Comparison of ENCODE assay signal across 8 mouse cellular contexts in genomic region chr9:66560295-66560694, GRCm38 (mm10). TPM values are rescaled to one million over a fixed set of nuclear protein-coding genes. Genes with fewer than 3 reads are reported as not detected.
DNase-seq lines count a peak whose midpoint lies in the region; ATAC-seq and TF ChIP-seq lines count a peak whose summit lies in the region.

No protein-coding gene starts in this region.

- no peak overlapping the region; the same call in 1 of the 2 replicates for H3K9ac ChIP-seq in limb, embryonic 14.5 days (ENCODE audit: low read depth, low read length, severe bottlenecking)
- no peak overlapping the region for H3K9ac ChIP-seq in hindbrain, embryonic 12.5 days
- no peak overlapping the region for H3K9ac ChIP-seq in midbrain, embryonic 15.5 days

- no peaks in the 10 kb centered on the region for H3K9me3 ChIP-seq in limb, embryonic 14.5 days (ENCODE audit: control insufficient read depth, low read length)
- H3K9me3 ChIP-seq in limb, embryonic 10.5 days (replicated peaks) = no peaks in the 10 kb centered on the region
- H3K9me3 ChIP-seq in hindbrain, embryonic 12.5 days (replicated peaks) = no peaks in the 10 kb centered on the region
- H3K9me3 ChIP-seq in midbrain, embryonic 15.5 days = no peaks in the 10 kb centered on the region

- 20% methylated on average over 2 of the region's 2 CpGs for whole genome bisulfite sequencing in limb, embryonic 14.5 days
- 89% methylated on average over 2 of the region's 2 CpGs for WGBS in limb, embryonic 10.5 days
- 44% methylated on average over 2 of the region's 2 CpGs for WGBS in hindbrain, embryonic 12.5 days
- WGBS in midbrain, embryonic 15.5 days = 11% methylated on average over 2 of the region's 2 CpGs

- H3K27ac ChIP-seq in limb, embryonic 14.5 days (replicated peaks; ENCODE audit: low read depth, low read length) = no peak overlapping the region; the same call in 1 of the 2 replicates
- H3K27ac ChIP-seq in limb, embryonic 10.5 days = no peak overlapping the region
- H3K27ac ChIP-seq in hindbrain, embryonic 12.5 days = no peak overlapping the region; the same call in 1 of the 2 replicates
- H3K27ac ChIP-seq in midbrain, embryonic 15.5 days = 0 out of 2 replicates have a peak overlapping the region, but pooled peaks have one; percentile 48

- 0 out of 2 replicates have a peak, but pooled peaks cover 3% of the 10 kb centered on the region for H3K36me3 ChIP-seq in limb, embryonic 14.5 days (ENCODE audit: control insufficient read depth, insufficient read depth, low read length)
- H3K36me3 ChIP-seq in limb, embryonic 10.5 days = peaks cover 24% of the 10 kb centered on the region
- no peaks in the 10 kb centered on the region for H3K36me3 ChIP-seq in hindbrain, embryonic 12.5 days
- H3K36me3 ChIP-seq in midbrain, embryonic 15.5 days (replicated peaks) = no peaks in the 10 kb centered on the region

- intact Hi-C loops in gastrocnemius, postnatal 36 days (cut with DNase I) = no loop called here

- ATAC-seq in limb, embryonic 14.5 days (ENCODE audit: low FRiP score, low read depth) = no peak
- peak; percentile 69; the same call in 1 of the 2 replicates for ATAC-seq in hindbrain, embryonic 12.5 days (ENCODE audit: low FRiP score)
- ATAC-seq in midbrain, embryonic 15.5 days (replicated peaks) = no peak
- ATAC-seq in erythroid progenitor cell, adult 5-6 weeks (replicated peaks; ENCODE audit: low FRiP score, poor library complexity, severe bottlenecking) = no peak

- H3K4me2 ChIP-seq in limb, embryonic 14.5 days (replicated peaks; ENCODE audit: low read depth, low read length, severe bottlenecking) = no peak overlapping the region
- no peak overlapping the region for H3K4me2 ChIP-seq in hindbrain, embryonic 12.5 days (replicated peaks)
- H3K4me2 ChIP-seq in midbrain, embryonic 15.5 days = no peak overlapping the region

- no peak for TF ChIP-seq POLR2A in limb, embryonic 14.5 days (IDR thresholded peaks at IDR 0.05; ENCODE audit: borderline replicate concordance, extremely low read depth, insufficient read depth, insufficient read length)

- peak; percentile 60 for DNase-seq in limb, embryonic 14.5 days (ENCODE audit: low spot score)
- DNase-seq in limb, embryonic 10.5 days (ENCODE audit: low spot score) = no peak
- peak; percentile 50 for DNase-seq in c-Kit-positive CD71-negative TER-119-negative erythroid progenitor cells, embryonic 14.5 days (ENCODE audit: low read depth)
- no peak for DNase-seq in gastrocnemius, postnatal 36 days
- no peak for DNase-seq in gastrocnemius, adult 8-10 months (ENCODE audit: low spot score in 2 of 2)

- H3K27me3 ChIP-seq in limb, embryonic 14.5 days (ENCODE audit: control insufficient read depth, insufficient read depth, low read length) = no peaks in the 10 kb centered on the region
- H3K27me3 ChIP-seq in limb, embryonic 10.5 days (ENCODE audit: low read depth, poor library complexity, severe bottlenecking) = no peaks in the 10 kb centered on the region
- H3K27me3 ChIP-seq in hindbrain, embryonic 12.5 days = no peaks in the 10 kb centered on the region
- no peaks in the 10 kb centered on the region for H3K27me3 ChIP-seq in midbrain, embryonic 15.5 days (replicated peaks)

- no peak overlapping the region for H3K4me3 ChIP-seq in limb, embryonic 14.5 days (replicated peaks; ENCODE audit: low read length)
- H3K4me3 ChIP-seq in limb, embryonic 10.5 days = no peak overlapping the region
- no peak overlapping the region for H3K4me3 ChIP-seq in hindbrain, embryonic 12.5 days
- no peak overlapping the region for H3K4me3 ChIP-seq in midbrain, embryonic 15.5 days

- H3K4me1 ChIP-seq in limb, embryonic 14.5 days (ENCODE audit: control insufficient read depth, insufficient read depth, low read length) = peaks cover 7% of the 10 kb centered on the region; the same call in 1 of the 2 replicates
- H3K4me1 ChIP-seq in limb, embryonic 10.5 days = no peaks in the 10 kb centered on the region
- H3K4me1 ChIP-seq in hindbrain, embryonic 12.5 days = peaks cover 11% of the 10 kb centered on the region; the same call in 1 of the 2 replicates
- peaks cover 6% of the 10 kb centered on the region; the same call in 1 of the 2 replicates for H3K4me1 ChIP-seq in midbrain, embryonic 15.5 days

RNA-seq across cellular contexts. Expression of gene Usp3, which starts 32.6 kb away (rescaled TPM):
- 39.2 and 45.8 TPM in 2 replicates for polyA plus RNA-seq in limb, embryonic 14.5 days (2012; rRNA removed)
- 66.7 and 77.6 TPM in 2 replicates for polyA plus RNA-seq in limb, embryonic 14.5 days (2014; fragmentation: Nextera tagmentation; extraction: Ambion mirVana)
- 104 and 105 TPM in 2 replicates for polyA plus RNA-seq in limb, embryonic 10.5 days (2016; fragmentation: Nextera tagmentation; extraction: Ambion mirVana)
- polyA plus RNA-seq in hindbrain, embryonic 12.5 days (2016; fragmentation: Nextera tagmentation; extraction: Ambion mirVana) = 88.1 and 103 TPM in 2 replicates
- 70.3 and 77.3 TPM in 2 replicates for polyA plus RNA-seq in midbrain, embryonic 15.5 days (2015; fragmentation: Nextera tagmentation; extraction: Ambion mirVana)
- 10 to 100 TPM; 13.2 to 15.4 TPM for total RNA-seq in gastrocnemius, postnatal 36 days (2021)
- 24.9 and 45.7 TPM in 2 replicates for total RNA-seq in erythroid progenitor cell, adult 5-6 weeks (2015; ENCODE audit: low replicate concordance)
- 23.5 and 27.4 TPM in 2 replicates for total RNA-seq in erythroid progenitor cell, adult 5-6 weeks (2017; ENCODE audit: low replicate concordance)
- 10 to 100 TPM; 11.4 to 20.8 (median 13.5) TPM for total RNA-seq in gastrocnemius, adult 8-10 months (2022)

RNA-seq across cellular contexts. Expression of gene Fbxl22, which starts 45.9 kb away (rescaled TPM):
- polyA plus RNA-seq in limb, embryonic 14.5 days (2012; rRNA removed) = 4.7 and 7.4 TPM in 2 replicates
- 5.4 and 6.5 TPM in 2 replicates for polyA plus RNA-seq in limb, embryonic 14.5 days (2014; fragmentation: Nextera tagmentation; extraction: Ambion mirVana)
- polyA plus RNA-seq in limb, embryonic 10.5 days (2016; fragmentation: Nextera tagmentation; extraction: Ambion mirVana) = 1.2 and 1.3 TPM in 2 replicates
- polyA plus RNA-seq in hindbrain, embryonic 12.5 days (2016; fragmentation: Nextera tagmentation; extraction: Ambion mirVana) = 1.9 and 2.8 TPM in 2 replicates
- polyA plus RNA-seq in midbrain, embryonic 15.5 days (2015; fragmentation: Nextera tagmentation; extraction: Ambion mirVana) = 1.0 and 1.2 TPM in 2 replicates
- 1 to 10 TPM; 3.7 to 5.4 TPM for total RNA-seq in gastrocnemius, postnatal 36 days (2021)
- total RNA-seq in erythroid progenitor cell, adult 5-6 weeks (2015; ENCODE audit: low replicate concordance) = not detected in 2 replicates
- 0.08 and 2.1 TPM in 2 replicates for total RNA-seq in erythroid progenitor cell, adult 5-6 weeks (2017; ENCODE audit: low replicate concordance)
- 1 to 10 TPM; 1.7 to 2.6 (median 2.5) TPM for total RNA-seq in gastrocnemius, adult 8-10 months (2022)

Comparison
In these comparisons a context has a peak if more than half of its experiments do, and no peak if none do; other contexts are left out.
1. DNase-seq: peak in limb, embryonic 14.5 days (single experiment) and c-Kit-positive CD71-negative TER-119-negative erythroid progenitor cells, embryonic 14.5 days (single experiment); none in limb, embryonic 10.5 days (single experiment), gastrocnemius, postnatal 36 days (0 of 2) and gastrocnemius, adult 8-10 months (0 of 2).